Mouse (Mus musculus) liver (tissue): ENCODE measurements at regions not wholly inside any gene's neighbourhood (a gene's known extent, or its start where the extent isn't known, plus 50 kb on each side); places are given as distances from the start of the nearest gene placed in this dataset.

ENCODE experiments used
- DNase-seq: peaks from one replicate; pipeline ENCODE4 v3.0.0-alpha.2; 2020; ENCODE audit warnings: mixed read lengths

- no peak for DNase-seq
Observed at GRCm38 (mm10) chr10:68378212-68378611, 99.7 kb upstream of the Arid5b start.

GRCm38 (mm10) chr10:68377479-68377878, 98.9 kb upstream of the Arid5b start:
- DNase-seq = no peak

DNA sequence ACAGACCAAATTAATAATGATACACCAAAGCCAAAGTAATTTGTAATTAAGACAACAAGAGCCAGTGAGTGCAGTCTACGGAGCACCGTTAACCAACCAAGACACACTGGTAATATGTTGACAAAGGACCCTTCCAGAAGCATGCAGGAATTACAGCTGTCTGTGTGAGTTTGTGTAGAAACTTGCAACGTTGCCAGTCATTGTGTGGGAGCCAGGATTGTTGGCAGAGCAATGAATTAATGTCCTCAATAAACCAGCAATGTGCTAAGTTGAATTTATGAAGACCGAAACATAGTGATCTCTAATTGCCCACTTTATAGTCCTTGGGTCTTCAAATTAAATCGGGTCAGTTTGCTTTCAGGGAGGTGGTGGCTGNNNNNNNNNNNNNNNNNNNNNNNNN, 95.3 kb upstream of the Arid5b start:
- DNase-seq = no peak

- DNase-seq = no peak
Observed at GRCm38 (mm10) chr10:68371785-68372184, 93.2 kb upstream of the Arid5b start.

DNA sequence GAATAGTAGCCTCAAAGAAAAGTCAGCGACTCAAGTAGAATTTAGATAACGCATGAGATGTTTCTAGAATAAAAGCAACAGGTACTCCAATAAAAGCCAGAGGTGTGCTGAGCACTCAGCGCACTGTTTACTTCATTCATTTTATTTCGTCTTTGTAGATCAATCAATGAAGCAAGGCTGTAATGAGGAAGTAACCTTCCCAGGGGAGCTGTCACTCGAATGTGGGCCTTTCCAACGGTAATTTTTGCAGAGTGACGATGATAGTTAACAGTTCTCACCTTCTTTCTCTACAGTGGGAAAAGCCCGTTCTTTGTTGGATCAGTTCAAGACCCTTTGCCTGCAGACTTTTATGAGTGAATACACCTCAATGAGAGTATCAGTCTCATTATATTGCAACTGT, 92.4 kb upstream of the Arid5b start:
- DNase-seq = no peak

GRCm38 (mm10) chr10:68366796-68367195, 88.3 kb upstream of the Arid5b start:
- DNase-seq = no peak

DNA sequence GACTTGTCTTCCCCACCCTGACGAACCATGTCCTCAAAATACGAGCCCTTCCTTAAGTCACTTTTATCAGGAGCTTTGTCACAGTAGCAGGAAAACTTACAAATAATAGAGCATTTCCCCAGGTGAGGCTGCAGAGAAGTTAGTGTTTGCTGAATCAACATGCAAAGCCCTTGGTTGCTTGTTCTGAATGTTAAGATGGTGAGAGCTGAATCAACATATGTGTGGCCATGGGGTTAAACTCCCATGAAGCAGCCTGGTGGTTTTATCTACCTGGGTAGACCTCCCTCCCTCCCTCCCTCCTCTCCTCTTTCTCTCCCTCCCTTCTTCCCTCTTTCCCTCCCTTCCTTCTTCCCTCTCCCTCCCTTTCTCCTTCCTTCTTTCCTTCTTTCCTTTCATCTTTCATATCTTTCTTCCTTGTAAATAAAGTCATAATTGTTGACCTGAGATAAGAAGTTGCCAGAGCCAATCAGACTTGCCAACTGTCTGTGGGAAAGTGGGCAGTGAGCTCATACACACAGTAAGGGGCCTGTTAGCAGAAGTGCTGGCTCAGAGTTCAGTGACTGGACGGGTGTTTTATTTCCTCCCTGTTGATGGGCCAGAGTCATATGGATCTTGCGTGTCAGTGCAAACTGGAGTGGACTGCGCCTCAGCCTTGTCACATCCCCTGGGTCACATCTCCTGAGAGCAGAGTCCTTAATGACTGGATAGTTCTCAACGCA, 82.4 kb upstream of the Arid5b start:
- no peak for DNase-seq

DNA sequence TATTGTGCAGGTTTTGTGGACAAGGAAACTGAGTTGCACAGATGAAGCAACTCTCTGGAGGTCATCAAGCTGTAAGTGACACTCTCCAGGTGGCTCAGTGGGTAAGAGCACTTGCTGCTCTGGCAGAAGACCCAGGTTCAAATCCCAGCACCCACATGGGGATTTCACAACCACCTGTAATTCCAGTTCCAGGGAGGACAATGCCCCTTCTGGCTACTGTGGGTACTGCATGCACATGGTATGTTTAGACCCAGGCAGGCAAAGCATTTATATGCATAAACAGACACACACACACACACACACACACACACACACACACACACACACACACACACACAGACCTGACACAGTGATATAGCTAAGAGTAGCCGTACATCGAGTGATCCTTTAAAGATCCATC, 80.6 kb upstream of the Arid5b start:
- no peak for DNase-seq

- no peak for DNase-seq
Observed at GRCm38 (mm10) chr10:68356973-68357372, 78.4 kb upstream of the Arid5b start.

GRCm38 (mm10) chr10:68356521-68356920, 78.0 kb upstream of the Arid5b start:
- DNase-seq = no peak

- no peak for DNase-seq
Observed at GRCm38 (mm10) chr10:68356093-68356485, 77.5 kb upstream of the Arid5b start.

GRCm38 (mm10) chr10:68355471-68356092, 77.0 kb upstream of the Arid5b start:
- DNase-seq = no peak

DNA sequence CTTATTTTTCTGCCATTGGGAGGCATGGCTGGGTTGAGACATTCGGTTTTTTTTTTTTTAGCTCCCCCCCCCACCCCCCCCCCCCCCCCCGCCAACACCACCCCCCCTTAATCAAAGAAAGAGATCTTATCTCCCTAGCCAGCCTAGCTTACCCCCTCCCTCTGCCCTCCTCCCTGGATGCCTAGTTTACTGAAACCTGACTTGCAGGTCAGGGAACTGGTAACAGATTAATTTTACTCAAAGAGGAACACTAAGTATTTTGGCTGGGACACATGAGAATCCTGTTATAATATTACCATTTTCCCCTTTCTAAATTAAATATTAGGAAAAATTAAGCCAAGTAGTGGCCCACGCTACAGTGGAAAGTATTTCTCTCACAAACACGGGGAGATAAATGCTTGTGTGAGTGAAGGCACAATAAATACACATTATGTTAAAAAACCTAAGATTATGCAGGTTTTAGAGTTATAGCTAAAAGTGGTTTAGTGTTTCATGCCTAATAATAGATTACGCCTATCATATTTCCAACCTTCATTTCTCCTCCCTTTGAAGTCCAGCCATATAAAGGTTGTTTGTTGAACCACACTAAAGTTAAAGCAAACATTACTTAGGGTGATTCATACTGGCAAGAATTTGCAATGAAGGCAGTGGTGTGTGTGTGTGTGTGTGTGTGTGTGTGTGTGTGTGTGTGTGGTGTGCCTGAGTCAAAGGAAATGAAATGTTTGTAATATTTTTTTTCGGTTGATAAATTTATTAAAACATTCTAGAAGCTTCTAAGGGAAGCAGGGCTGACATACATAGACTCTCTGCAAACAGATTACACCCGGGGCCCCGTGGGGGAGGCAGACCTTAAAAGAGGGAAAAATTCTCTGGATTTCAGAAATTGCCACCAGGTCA, 76.0 kb upstream of the Arid5b start:
- DNase-seq = peak; percentile 29

- DNase-seq = no peak
Observed at GRCm38 (mm10) chr10:68353692-68354232, 75.2 kb upstream of the Arid5b start.

DNA sequence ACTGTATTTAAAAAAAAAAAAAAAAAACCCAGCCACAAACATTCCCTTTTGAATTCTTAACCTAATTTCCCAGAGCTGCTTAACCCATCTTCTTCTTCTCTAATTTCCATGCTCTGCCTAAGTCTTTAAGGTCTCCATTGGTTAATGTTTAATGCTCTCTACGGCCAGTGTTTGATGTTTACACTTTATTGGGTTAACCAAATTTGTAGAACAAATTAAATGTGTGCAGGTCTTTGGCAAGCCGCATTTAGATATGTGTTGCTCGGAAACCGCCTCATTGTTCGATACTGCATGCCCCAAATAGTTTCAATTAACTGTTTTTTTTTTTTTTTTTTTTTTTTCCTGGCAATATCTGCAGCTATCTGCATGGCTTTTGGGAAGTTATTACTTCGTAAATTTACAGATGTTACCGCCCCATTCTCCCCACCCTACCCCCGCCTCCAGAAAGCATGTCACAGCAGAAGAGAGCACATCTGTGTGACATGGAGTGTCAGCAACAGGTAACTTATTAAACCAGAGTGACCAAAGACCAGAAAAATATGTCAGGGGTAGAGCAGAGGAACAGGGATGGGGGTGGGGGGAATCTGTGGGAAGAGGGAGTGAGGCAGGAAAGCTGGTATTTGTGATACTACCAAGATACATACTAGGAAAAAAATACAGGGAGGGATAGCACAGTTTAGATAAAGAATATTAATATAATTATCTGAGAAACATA, 73.5 kb upstream of the Arid5b start:
- DNase-seq = peak; percentile 12

GRCm38 (mm10) chr10:68351441-68351840, 72.9 kb upstream of the Arid5b start:
- DNase-seq = no peak

DNA sequence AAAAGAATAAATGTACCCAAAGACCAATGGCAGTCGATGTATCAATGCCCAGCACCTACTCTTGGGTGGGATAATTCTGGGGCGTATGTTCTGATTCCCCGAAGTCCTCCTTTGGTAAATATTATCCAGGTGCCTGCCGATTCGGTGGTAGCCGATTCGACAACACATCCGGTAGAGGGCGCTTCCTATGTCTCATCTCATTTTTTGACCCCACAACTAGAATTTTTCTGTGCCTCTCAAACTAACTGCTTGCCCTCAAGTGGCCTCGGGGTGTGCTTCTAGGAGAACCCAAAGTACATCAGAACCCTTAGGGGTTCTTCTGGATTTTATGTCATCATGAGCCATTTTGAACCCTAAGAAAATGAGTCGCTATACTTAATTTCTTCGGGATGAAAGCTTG, 72.3 kb upstream of the Arid5b start:
- no peak for DNase-seq

GRCm38 (mm10) chr10:68347806-68348205, 69.3 kb upstream of the Arid5b start:
- no peak for DNase-seq

- DNase-seq = no peak
Observed at GRCm38 (mm10) chr10:68344991-68345720, 66.6 kb upstream of the Arid5b start.

- DNase-seq = no peak
Observed at GRCm38 (mm10) chr10:68344211-68344610, 65.7 kb upstream of the Arid5b start.

GRCm38 (mm10) chr10:68334054-68334453, 55.5 kb upstream of the Arid5b start:
- DNase-seq = no peak
